Mouse (Mus musculus): ENCODE measurements around the gene Foxj1. TPM values are rescaled to one million over a fixed set of nuclear protein-coding genes. Genes with fewer than 3 reads are reported as not detected.

Foxj1 gene
- total and polyA plus RNA-seq, 2 experiments from 2014 or later = 12.1 to 37.5 TPM

- no peak overlapping the region for H3K9ac ChIP-seq (replicated peaks; ENCODE audit: low read length, poor library complexity, severe bottlenecking)
- H3K36me3 ChIP-seq (ENCODE audit: insufficient read depth, low read length) = peaks cover 16% of the 10 kb centered on the region
- H3K9me3 ChIP-seq (ENCODE audit: low read length) = no peaks in the 10 kb centered on the region
- DNase-seq (ENCODE audit: low spot score) (no peak), ATAC-seq (ENCODE audit: low FRiP score) (no peak)
- H3K4me1 ChIP-seq (ENCODE audit: insufficient read depth, low read length) = peaks cover 6% of the 10 kb centered on the region; the same call in 1 of the 2 replicates
- TF ChIP-seq CTCF (IDR thresholded peaks at IDR 0.05) = no peak
- WGBS = 63% methylated on average over 12 of the region's 12 CpGs
- no peak overlapping the region for H3K4me2 ChIP-seq (ENCODE audit: low read depth, low read length, poor library complexity, severe bottlenecking)
- H3K27ac ChIP-seq (ENCODE audit: low read depth, low read length) = no peak overlapping the region
- H3K27me3 ChIP-seq (ENCODE audit: insufficient read depth, low read length) = peaks cover 14% of the 10 kb centered on the region
- no peak overlapping the region for H3K4me3 ChIP-seq (ENCODE audit: low read depth, low read length)
Observed at GRCm38 (mm10) chr11:116337000-116337399, 1.8 kb upstream of the Foxj1 start.

GRCm38 (mm10) chr11:116336393-116336792 lies 1.2 kb upstream of the Foxj1 start:
- DNase-seq (ENCODE audit: low spot score) (peak; percentile 45), ATAC-seq (ENCODE audit: low FRiP score) (no peak)
- H3K4me1 ChIP-seq (ENCODE audit: insufficient read depth, low read length) = peaks cover 6% of the 10 kb centered on the region; the same call in 1 of the 2 replicates
- H3K9ac ChIP-seq (replicated peaks; ENCODE audit: low read length, poor library complexity, severe bottlenecking) = 0 out of 2 replicates have a peak overlapping the region, but pooled peaks have one; percentile 52
- no peak for TF ChIP-seq CTCF (IDR thresholded peaks at IDR 0.05)
- H3K9me3 ChIP-seq (ENCODE audit: low read length) = no peaks in the 10 kb centered on the region
- H3K4me2 ChIP-seq (ENCODE audit: low read depth, low read length, poor library complexity, severe bottlenecking) = no peak overlapping the region; the same call in 1 of the 2 replicates
- 80% methylated on average over 4 of the region's 4 CpGs for WGBS
- 0 out of 2 replicates have a peak overlapping the region, but pooled peaks have one; percentile 75 for H3K27ac ChIP-seq (ENCODE audit: low read depth, low read length)
- peaks cover 14% of the 10 kb centered on the region for H3K36me3 ChIP-seq (ENCODE audit: insufficient read depth, low read length)
- H3K27me3 ChIP-seq (ENCODE audit: insufficient read depth, low read length) = peaks cover 14% of the 10 kb centered on the region
- H3K4me3 ChIP-seq (ENCODE audit: low read depth, low read length) = no peak overlapping the region

GRCm38 (mm10) chr11:116334417-116334782 lies 799 bp downstream of the Foxj1 start:
- DNase-seq (ENCODE audit: low spot score) (no peak), ATAC-seq (ENCODE audit: low FRiP score) (no peak)
- H3K4me1 ChIP-seq (ENCODE audit: insufficient read depth, low read length) = peaks cover 6% of the 10 kb centered on the region; the same call in 1 of the 2 replicates
- peak overlapping the region; percentile 42 for H3K4me3 ChIP-seq (ENCODE audit: low read depth, low read length)
- peaks cover 11% of the 10 kb centered on the region; the same call in 1 of the 2 replicates for H3K36me3 ChIP-seq (ENCODE audit: insufficient read depth, low read length)
- peaks cover 14% of the 10 kb centered on the region for H3K27me3 ChIP-seq (ENCODE audit: insufficient read depth, low read length)
- H3K27ac ChIP-seq (ENCODE audit: low read depth, low read length) = no peak overlapping the region
- no peak for TF ChIP-seq CTCF (IDR thresholded peaks at IDR 0.05)
- H3K9ac ChIP-seq (replicated peaks; ENCODE audit: low read length, poor library complexity, severe bottlenecking) = peak overlapping the region; percentile 24; the same call in 1 of the 2 replicates
- H3K4me2 ChIP-seq (ENCODE audit: low read depth, low read length, poor library complexity, severe bottlenecking) = peak overlapping the region; percentile 93
- 5% methylated on average over 26 of the region's 26 CpGs for WGBS
- H3K9me3 ChIP-seq (ENCODE audit: low read length) = no peaks in the 10 kb centered on the region

- Histone ChIP-seq H3K4me3 (ENCODE audit: low read depth, low read length) (peak overlapping the region; percentile 42), H3K4me1 (ENCODE audit: insufficient read depth, low read length) (peaks cover 6% of the 10 kb centered on the region; the same call in 1 of the 2 replicates)
- DNase-seq (ENCODE audit: low spot score) = no peak
Observed at GRCm38 (mm10) chr11:116333526-116334416, 1.4 kb downstream of the Foxj1 start.

GRCm38 (mm10) chr11:116332983-116333270 lies 2.3 kb downstream of the Foxj1 start:
- DNase-seq (ENCODE audit: low spot score) = no peak
- 57% methylated on average over 3 of the region's 3 CpGs for WGBS
- Histone ChIP-seq H3K9ac (replicated peaks; ENCODE audit: low read length, poor library complexity, severe bottlenecking) (no peak overlapping the region), H3K36me3 (ENCODE audit: insufficient read depth, low read length) (peaks cover under 1% of the 10 kb centered on the region; the same call in 1 of the 2 replicates), H3K4me3 (ENCODE audit: low read depth, low read length) (no peak overlapping the region), H3K27me3 (ENCODE audit: insufficient read depth, low read length) (peaks cover 14% of the 10 kb centered on the region), H3K9me3 (ENCODE audit: low read length) (no peaks in the 10 kb centered on the region), H3K27ac (ENCODE audit: low read depth, low read length) (0 out of 2 replicates have a peak overlapping the region, but pooled peaks have one; percentile 6), H3K4me1 (ENCODE audit: insufficient read depth, low read length) (peaks cover 6% of the 10 kb centered on the region; the same call in 1 of the 2 replicates), H3K4me2 (ENCODE audit: low read depth, low read length, poor library complexity, severe bottlenecking) (no peak overlapping the region; the same call in 1 of the 2 replicates)
- TF ChIP-seq CTCF (IDR thresholded peaks at IDR 0.05) = no peak
- no peak for ATAC-seq (ENCODE audit: low FRiP score)

More at GRCm38 (mm10) chr11:116333526-116334416, 1.4 kb downstream of the Foxj1 start:
- peak overlapping the region; percentile 24; the same call in 1 of the 2 replicates for H3K9ac ChIP-seq (replicated peaks; ENCODE audit: low read length, poor library complexity, severe bottlenecking)
- no peak overlapping the region for H3K27ac ChIP-seq (ENCODE audit: low read depth, low read length)
- H3K9me3 ChIP-seq (ENCODE audit: low read length) = no peaks in the 10 kb centered on the region
- H3K36me3 ChIP-seq (ENCODE audit: insufficient read depth, low read length) = peaks cover 9% of the 10 kb centered on the region; the same call in 1 of the 2 replicates
- no peak for ATAC-seq (ENCODE audit: low FRiP score)
- H3K4me2 ChIP-seq (ENCODE audit: low read depth, low read length, poor library complexity, severe bottlenecking) = peak overlapping the region; percentile 93
- no peak for TF ChIP-seq CTCF (IDR thresholded peaks at IDR 0.05)
- H3K27me3 ChIP-seq (ENCODE audit: insufficient read depth, low read length) = peaks cover 14% of the 10 kb centered on the region
- WGBS = 30% methylated on average over 31 of the region's 31 CpGs

Data from midbrain, postnatal 0 days (tissue).